12 mouse cellular contexts compared by ENCODE assay signal in genomic region chr7:120913332-120913731, GRCm38 (mm10). TPM values are rescaled to one million over a fixed set of nuclear protein-coding genes. Genes with fewer than 3 reads are reported as not detected.
A peak's percentile ranks its signal among the peaks of the same experiment; 100 is the strongest.
DNase-seq lines count a peak whose midpoint lies in the region; ATAC-seq and TF ChIP-seq lines count a peak whose summit lies in the region.
"Had no signal": no experiment of that assay in that cellular context is flagged by ENCODE, and none has a peak within 500 bp of the region (broad histone marks: within the 10 kb centered on the region; RNA-seq: fewer than 3 reads in every experiment).

No protein-coding gene starts in this region.

- no peaks in the 10 kb centered on the region for H3K79me2 ChIP-seq in liver, adult 2 months (ENCODE audit: control insufficient read depth, insufficient read depth, low read length)

- TF ChIP-seq CTCF in liver, adult 2 months (IDR thresholded peaks at IDR 0.05; ENCODE audit: low read depth, low read length), result no peak

- DNase-seq in embryo, embryonic 10 days (ENCODE audit: low spot score), result peak; percentile 45
- DNase-seq in embryo, embryonic 9.5 days (ENCODE audit: extremely low spot score), result no peak
- DNase-seq in liver, adult 2 months (ENCODE audit: extremely low read depth, low read depth, low spot score), result peak; percentile 21
- DNase-seq in liver, embryonic 11.5 days (ENCODE audit: low spot score), result no peak
- DNase-seq in A20 (ENCODE audit: low read depth, low spot score), result peak; percentile 47
- DNase-seq in embryo, embryonic 10.5 days (ENCODE audit: low spot score), result peak; percentile 37
- no peak for DNase-seq in urinary bladder, postnatal 4 days (ENCODE audit: low spot score in 2 of 2)
- DNase-seq in ovary, adult 18-20 months (ENCODE audit: low spot score), result no peak
- DNase-seq: kidney, postnatal 36 days had no signal

- TF ChIP-seq POLR2A in liver, adult 2 months (IDR thresholded peaks at IDR 0.05; ENCODE audit: extremely low read depth, insufficient read depth, low read length), result no peak

- no peaks in the 10 kb centered on the region for H3K9me3 ChIP-seq in liver, embryonic 11.5 days (ENCODE audit: control insufficient read depth, low read length)
- H3K9me3 ChIP-seq: heart, embryonic 12.5 days; hindbrain, embryonic 15.5 days; limb, embryonic 10.5 days had no signal

- H3K4me1 ChIP-seq in liver, adult 2 months (ENCODE audit: control insufficient read depth, insufficient read depth, low read length), result no peaks in the 10 kb centered on the region
- no peaks in the 10 kb centered on the region for H3K4me1 ChIP-seq in liver, embryonic 11.5 days (replicated peaks; ENCODE audit: control insufficient read depth, insufficient read depth, low read length)
- H3K4me1 ChIP-seq: heart, embryonic 12.5 days had no signal

- H3K9ac ChIP-seq in liver, adult 2 months (ENCODE audit: low read depth, low read length), result no peak overlapping the region
- H3K9ac ChIP-seq in liver, embryonic 11.5 days (ENCODE audit: low read depth, low read length), result no peak overlapping the region
- H3K9ac ChIP-seq: heart, embryonic 12.5 days; hindbrain, embryonic 15.5 days had no signal

- no peaks in the 10 kb centered on the region for H3K36me3 ChIP-seq in liver, adult 2 months (ENCODE audit: control insufficient read depth, insufficient read depth, low read length)
- no peaks in the 10 kb centered on the region for H3K36me3 ChIP-seq in liver, embryonic 11.5 days (ENCODE audit: control insufficient read depth, insufficient read depth, low read length)
- H3K36me3 ChIP-seq: heart, embryonic 12.5 days; hindbrain, embryonic 15.5 days; limb, embryonic 10.5 days had no signal

- no peak overlapping the region for H3K4me2 ChIP-seq in liver, embryonic 11.5 days
- H3K4me2 ChIP-seq: heart, embryonic 12.5 days; hindbrain, embryonic 15.5 days had no signal

- no peak for ATAC-seq in liver, embryonic 11.5 days (replicated peaks; ENCODE audit: low FRiP score)

- H3K27ac ChIP-seq in liver, adult 2 months (replicated peaks; ENCODE audit: insufficient read depth, low read depth, low read length), result no peak overlapping the region
- H3K27ac ChIP-seq in liver, embryonic 11.5 days (ENCODE audit: low read depth, low read length), result no peak overlapping the region
- H3K27ac ChIP-seq: hindbrain, embryonic 15.5 days; limb, embryonic 10.5 days had no signal

- 36% methylated on average over 1 of the region's 1 CpGs for WGBS in liver, adult 2 months
- 32% methylated on average over 1 of the region's 1 CpGs for WGBS in liver, embryonic 11.5 days

- H3K27me3 ChIP-seq in liver, adult 2 months (ENCODE audit: control insufficient read depth, insufficient read depth, low read length), result no peaks in the 10 kb centered on the region
- H3K27me3 ChIP-seq in liver, embryonic 11.5 days (replicated peaks; ENCODE audit: control insufficient read depth, insufficient read depth, low read length), result no peaks in the 10 kb centered on the region
- H3K27me3 ChIP-seq: heart, embryonic 12.5 days; hindbrain, embryonic 15.5 days had no signal

- H3K4me3 ChIP-seq in liver, adult 2 months (ENCODE audit: insufficient read depth, low read depth, low read length), result no peak overlapping the region
- H3K4me3 ChIP-seq in liver, embryonic 11.5 days (ENCODE audit: low read depth, low read length), result no peak overlapping the region
- H3K4me3 ChIP-seq: heart, embryonic 12.5 days; hindbrain, embryonic 15.5 days; limb, embryonic 10.5 days had no signal

RNA-seq across cellular contexts. Expression of gene Polr3e, which starts 4.2 kb away (rescaled TPM):
- 4.7 and 6.7 TPM in 2 replicates for total RNA-seq in liver, adult 2 months (2014; rRNA removed)
- 6.6 and 8.7 TPM in 2 replicates for polyA plus RNA-seq in liver, adult 2 months (2012; rRNA removed)
- 30.0 and 31.3 TPM in 2 replicates for polyA plus RNA-seq in liver, embryonic 11.5 days (2014; fragmentation: Nextera tagmentation; extraction: Ambion mirVana)

Comparison
In these comparisons a context has a peak if more than half of its experiments do, and no peak if none do; other contexts are left out.
1. DNase-seq: peak in embryo, embryonic 10 days (single experiment), liver, adult 2 months (single experiment), A20 (single experiment) and embryo, embryonic 10.5 days (single experiment); none in embryo, embryonic 9.5 days (single experiment), liver, embryonic 11.5 days (single experiment), urinary bladder, postnatal 4 days (0 of 2) and ovary, adult 18-20 months (single experiment).